Mouse (Mus musculus) layer of hippocampus, adult 9-10 months (tissue): ENCODE measurements around the gene Sorcs2.
A peak's percentile ranks its signal among the peaks of the same experiment; 100 is the strongest.

Experiments
- DNase-seq: peaks from one replicate; pipeline ENCODE4 v3.0.0; 2022; ENCODE audit warnings: low spot score

The Sorcs2 gene

DNA sequence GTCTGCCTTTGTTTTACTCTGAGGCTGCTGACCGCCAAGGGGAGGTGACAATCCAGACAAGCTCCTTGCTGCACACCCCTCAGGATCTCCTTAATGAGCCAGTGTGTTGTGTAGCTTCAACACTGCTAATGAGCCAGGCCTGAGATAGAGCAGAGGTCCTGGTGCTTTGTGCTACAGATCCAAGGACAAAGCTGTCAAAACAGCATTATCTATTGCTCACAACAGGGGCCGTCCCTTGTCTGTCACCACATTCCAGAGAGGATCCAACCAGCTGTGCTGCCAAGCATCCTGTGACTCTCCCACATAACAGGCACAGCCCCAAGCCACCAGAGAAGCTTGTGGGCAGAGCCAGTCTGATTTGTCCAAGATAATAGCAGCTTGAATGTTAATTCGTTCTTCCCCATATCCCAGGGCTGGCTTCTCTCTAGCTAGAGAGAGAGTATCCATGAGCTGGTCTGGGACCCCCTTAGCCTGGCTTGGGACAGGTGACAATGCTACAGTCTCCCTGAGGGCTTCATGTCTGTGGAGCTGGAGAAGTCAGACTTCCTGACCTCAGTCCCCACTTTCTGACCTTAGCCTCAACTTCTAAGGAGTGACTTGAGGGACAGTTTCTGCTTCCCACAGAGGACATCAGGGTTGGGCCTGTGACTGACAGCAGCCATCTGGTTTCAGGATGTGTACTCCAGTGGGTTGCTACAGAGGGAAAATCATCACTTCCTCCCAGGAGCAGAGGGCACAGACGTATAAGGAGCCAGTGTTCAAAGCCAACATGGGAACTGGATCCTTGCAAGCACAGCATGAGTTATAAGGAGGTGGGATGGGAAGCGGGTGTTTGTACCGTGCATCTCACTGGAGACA lies 328.2 kb downstream of the Sorcs2 start:
- no peak for DNase-seq

DNA sequence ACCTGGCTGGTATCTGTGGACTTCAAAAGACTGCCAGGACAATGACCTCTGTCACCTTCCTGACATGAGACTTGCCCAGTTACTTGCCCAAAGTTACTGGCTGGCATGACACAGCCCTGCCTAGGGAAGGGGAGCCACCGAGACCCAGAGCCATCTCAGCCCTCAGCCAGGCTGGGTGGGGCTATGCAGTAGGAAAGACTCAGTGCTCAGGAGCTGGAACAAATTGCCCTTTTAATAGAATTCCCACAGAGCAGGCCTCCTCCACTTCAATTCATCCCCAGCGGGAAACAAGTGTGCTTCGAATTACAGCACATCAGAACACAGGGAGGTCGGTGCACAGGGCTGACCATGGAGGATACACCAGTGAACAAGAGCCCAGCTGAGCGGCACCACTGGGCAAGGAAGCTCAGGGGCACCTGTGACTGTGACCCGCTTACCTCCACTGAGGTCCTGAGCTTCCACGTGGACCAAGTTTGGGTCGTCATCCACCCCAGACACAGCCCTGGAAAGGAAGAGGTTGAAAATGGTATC lies 330.2 kb downstream of the Sorcs2 start:
- DNase-seq = no peak

DNA sequence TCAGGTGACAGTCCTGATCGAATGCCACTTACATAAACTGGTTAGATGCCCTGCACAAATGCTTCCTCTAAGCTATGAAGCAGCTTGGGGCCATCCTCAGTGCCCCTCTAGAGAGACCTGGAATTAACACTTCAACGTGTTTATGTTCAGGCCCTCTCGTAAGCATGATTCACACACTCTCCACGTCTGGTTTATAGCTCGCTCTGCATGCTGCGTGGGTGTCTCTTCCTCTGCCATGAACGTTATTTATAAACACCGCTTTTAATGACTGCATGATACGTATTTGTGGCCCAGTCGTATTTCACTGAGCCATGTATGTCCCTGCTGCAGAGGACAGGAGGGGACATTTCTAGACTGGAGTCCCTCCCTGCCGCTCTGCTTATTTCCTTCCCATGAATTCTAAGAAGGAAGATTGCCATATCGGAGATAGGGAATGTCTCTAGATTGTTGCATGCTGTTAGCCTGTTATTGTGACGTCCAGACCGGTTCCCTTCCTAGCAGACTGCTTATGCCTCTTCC lies 340.1 kb downstream of the Sorcs2 start:
- no peak for DNase-seq

DNA sequence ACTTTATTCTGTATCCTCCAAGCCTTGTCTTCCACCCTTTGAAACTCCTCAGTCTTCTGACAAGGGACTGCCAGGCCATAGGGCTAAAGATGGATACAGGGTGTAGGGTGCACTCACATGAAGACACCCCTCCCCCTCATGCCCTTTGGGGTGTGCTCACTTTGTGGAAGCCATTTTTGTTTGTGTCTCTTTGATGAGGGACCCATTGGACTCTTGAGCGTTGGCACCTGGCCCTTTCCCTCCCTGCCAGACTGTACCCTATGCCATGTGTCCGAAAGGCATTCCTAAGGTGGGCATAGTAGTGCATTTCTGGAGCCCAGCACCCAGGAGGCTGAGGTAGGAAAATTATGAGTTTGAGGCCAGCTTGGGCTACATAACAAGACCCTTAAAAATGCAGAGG lies 341.0 kb downstream of the Sorcs2 start:
- no peak for DNase-seq

DNA sequence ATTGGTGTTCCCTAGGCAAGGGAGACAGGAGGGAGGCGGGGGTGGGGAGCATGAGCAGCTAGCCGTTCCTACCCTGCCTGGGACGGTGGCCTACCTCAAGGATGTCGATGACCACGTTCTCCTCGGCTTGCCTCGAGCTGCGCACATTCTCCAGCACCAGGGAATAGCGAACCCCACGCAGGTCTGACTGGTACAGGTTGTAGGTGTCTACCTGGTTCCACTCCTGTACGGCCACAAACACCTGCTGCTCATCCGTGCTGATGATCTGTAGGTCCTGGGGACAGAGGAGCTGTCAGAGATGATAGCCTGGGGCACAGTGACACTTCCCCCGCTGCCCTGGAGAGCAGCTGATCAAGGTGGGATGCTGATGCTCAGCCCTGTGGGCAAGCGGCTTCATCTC lies 342.1 kb downstream of the Sorcs2 start:
- no peak for DNase-seq

DNA sequence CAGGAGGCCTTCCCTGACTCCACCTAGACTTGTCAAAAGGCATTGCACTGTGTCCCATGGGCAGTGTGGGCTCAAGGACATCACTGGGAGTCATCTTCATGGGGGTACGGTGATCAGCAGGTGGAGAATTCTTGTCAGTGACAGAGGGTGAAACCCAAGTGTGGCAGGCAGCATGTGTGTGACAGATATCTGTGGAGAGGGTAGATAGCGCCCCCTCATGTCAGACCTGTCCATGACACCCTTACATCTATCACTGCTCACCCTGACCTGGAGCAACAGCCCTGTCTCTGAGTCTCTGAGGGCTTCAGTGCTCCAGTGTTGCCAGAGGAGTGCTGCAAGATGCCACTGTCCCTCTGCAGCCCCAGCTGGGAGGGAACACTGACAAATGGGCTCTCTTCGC lies 343.4 kb downstream of the Sorcs2 start:
- no peak for DNase-seq

DNA sequence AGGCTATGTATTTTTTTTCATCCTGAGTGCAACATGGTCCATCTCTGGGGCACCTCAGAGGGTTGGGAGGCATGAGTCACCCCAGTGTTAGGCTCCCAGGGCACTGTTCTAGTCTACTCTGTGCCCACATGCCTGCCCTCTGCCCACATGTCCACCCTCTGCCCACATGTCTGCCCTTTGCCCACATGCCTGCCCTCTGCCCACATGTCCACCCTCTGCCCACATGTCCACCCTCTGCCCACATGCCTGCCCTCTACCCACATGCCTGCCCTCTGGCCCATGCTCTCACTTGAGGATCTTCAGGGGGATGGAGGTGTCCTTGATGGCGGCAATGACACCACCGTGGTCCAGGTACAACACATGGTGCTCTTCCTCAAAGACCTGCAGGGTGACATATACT lies 354.8 kb downstream of the Sorcs2 start:
- no peak for DNase-seq

DNA sequence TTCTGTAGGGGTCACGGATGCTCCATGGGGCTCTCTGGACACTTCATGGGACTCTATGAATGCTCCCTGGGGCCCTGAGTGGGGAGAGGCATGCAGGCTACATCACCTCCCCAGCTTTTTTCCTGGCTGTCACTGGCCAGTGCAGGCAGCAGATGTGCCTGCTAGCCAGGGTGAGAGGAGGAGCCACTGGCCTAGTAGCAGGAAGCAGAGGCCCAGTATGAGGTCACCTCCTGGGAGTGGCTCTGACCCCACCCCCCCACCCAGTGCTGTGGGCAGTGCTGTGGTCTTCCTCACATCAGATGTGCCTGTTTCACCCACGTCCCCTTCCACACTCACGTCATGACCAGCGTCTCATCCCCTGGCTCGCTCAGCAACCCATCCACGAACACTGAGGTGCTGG lies 356.2 kb downstream of the Sorcs2 start:
- no peak for DNase-seq

DNA sequence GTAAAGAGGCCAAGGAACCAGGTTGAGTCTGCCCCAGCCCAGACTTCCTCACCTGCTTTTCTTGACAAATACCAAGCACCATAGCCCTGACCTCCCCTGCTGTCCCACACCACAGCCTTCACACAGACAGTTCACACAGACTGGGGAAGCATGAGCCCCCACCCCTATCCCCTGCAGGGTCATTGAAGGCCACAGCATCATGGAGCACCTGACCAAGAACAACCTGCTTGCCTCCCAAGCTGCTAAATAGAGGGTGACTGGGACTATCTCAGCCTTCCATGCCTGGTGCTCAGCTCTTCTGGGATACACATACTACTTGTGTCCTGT lies 356.7 kb downstream of the Sorcs2 start:
- DNase-seq = no peak

DNA sequence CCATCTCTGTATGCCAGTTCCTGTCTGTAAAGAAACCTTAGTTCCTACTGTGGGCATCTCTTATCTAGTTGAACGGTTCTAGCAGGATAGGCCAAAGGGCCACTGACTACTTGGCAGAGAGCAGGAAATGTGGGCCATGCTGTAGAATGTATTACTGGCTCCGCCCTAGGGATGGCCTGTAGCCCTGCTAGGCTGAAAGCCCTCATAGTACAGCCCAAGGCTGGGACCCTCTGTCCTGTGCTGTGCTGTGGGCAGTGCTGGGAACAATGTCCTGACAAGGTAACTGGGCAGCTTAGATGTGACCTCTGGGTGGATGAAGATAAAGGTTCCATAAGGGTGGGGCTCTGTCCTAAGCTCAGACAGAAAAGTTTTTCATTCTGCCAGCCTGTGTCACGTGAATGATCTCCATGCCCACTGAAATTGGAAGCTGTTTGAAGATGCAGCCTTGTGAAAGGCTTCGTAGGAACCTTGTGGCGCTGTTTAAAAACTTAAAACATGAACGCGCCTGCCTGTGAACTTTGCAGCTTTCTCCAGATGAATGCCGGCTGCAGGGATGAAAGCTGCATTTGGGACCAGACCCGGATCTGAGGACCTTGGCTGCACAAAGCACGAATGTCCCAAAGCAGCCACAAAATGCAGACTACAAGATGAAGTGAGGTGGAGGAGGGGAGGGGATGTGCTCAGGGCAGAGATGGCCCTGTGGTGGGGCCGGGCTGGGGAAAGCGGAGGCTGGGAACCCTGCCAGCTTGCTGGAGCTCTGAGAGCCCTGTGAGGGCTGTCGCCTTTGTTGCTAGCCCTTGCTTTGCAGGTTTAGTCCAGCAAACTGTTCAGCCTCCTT lies 357.3 kb downstream of the Sorcs2 start:
- DNase-seq = no peak

DNA sequence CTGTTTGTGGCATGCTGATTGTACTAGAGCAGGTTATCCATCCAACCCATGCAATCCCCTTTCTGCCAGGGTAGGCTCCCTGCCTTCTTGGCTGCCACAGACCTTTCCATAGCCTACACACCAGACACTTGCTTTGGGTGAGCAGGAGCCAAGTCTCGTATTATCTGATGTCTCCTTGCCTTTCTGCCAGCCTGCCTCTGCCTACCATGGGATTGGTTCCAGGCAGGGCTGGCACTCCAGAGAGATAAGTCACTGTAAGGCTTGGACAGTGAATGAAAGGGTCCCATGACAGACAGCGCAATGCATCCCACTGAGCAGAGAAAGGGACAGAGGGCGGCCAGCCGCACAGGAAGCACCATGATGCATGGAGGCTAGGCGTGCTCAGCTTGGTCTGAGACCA lies 358.3 kb downstream of the Sorcs2 start:
- no peak for DNase-seq

DNA sequence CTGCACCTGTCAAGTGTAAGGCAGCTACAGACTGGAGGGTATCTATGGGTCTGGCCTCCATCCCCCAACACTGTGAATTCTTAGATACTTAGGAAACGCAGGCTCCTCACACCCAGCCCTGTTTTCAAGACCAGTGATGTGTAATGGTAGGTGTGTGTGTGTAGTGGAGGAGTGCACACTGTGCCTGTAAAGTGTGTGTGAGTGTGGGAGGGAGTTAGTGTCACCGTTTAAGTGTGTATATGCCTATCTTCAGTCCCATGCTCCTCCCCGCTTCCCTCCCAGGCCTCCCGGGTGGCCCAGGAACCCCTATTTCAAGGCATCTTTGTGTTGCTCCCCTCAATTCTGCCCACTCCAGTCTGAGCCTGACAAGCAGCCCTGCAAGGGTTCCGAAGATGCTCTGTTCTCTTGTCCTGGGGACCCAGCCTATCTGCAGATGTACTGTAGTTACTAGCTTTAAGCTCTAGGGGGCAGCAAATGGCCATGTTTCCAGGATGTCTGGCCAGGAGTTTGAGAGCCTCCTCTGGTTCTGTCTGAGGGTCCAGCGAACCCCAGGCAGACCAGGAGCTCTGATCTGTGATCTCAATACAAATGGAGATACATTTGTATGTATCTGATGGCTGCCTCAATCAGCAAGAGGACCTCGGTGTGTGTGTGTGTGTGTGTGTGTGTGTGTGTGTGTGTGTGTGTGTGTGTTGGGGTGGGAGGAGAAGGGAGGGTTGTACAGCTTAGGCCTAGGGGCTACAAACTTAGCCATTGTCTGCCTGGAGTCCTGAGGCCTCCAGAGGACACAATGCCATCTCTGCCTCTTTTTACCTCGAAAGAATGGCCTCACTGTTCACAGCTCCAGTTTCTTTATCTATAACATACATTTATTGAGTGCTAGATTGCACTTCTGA lies 364.2 kb downstream of the Sorcs2 start:
- DNase-seq = peak; percentile 37

DNA sequence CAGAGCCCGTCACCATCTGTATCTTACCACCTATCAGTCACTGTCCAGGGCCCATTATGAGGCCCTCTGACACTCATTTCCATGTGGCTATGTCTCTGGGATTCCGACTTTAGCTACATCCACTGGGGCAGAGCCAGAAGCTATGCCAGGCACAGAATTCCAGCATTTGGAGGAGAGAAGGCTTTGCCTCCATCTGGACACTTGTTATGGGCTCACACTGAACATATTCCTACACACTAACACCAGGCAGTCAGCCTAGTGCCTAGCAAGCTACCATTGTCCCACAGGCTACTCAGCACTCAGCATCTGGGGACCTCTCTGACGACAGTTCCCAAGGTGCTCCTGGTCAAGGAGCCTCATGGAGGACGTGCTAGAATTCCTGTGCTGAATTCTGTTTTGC lies 372.9 kb downstream of the Sorcs2 start:
- DNase-seq = no peak

DNA sequence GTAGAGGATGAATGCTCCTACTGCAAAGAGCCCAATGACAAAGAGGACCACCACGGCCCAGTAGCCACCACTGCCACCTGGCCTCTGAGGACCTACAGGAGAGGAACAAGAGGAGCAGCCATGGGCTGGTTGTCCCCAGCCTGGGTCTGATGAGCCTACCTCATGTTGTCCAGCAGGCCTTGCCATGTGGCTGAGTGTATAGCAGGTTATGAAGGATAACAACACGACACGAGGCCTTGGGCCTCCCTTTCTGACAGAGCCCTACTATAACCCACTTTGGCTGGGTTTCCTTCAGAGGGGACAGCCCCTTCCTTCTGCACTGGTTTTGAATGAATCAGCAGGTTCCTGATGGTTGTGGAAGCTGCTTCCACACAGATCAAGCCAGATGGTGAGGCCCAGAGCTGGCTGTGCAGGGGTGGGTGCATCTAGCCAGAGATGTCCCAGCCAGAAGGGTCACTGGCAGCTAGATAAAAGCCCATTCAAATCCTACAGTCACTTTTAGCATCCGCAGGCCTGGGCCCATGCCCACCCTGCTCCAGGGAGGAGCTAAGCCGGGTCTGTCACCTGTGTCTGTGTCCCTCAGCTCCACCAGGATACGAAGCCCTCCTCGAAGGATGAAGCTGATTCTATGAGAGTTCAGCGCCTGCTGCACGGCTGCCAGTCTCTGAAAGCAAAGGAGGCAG lies 373.8 kb downstream of the Sorcs2 start:
- DNase-seq = no peak

DNA sequence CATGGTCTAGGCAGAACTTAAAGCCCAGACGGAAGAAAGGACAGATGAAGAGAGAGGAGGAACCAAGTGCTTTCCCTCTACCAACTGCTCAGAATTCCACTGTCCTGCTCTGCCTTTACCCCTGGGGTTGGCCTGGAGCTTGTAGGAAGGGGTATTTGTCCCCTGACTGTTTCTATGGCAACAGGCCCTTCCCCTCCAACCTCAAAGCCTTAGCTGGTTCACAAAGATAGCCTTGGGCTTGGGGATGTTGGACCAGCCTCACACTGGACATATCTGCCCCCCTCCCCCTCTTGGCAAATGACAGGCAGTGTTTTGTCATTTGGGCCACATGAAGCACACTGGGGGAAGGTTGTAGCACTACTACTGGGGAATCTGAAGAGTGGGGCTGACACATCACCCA lies 375.6 kb downstream of the Sorcs2 start:
- no peak for DNase-seq

DNA sequence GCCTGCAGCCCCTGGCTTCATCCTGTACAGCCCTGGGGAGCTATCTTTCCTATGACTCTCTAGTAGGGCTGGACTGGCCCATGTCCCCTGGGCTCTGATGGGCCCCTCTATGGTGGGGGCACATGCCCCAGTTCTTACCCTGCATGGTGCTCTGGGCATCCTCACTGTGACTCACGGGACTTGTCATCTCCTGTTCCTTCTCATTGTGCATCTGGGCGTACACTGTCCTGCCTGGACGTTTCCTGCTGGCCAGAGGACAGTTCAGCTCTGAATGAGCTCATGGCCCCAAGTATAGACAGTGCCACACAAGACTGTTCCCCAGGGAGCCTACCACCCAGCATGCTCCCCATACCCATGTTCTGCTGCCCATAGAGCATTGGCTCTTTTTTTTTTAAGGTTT lies 376.8 kb downstream of the Sorcs2 start:
- no peak for DNase-seq

DNA sequence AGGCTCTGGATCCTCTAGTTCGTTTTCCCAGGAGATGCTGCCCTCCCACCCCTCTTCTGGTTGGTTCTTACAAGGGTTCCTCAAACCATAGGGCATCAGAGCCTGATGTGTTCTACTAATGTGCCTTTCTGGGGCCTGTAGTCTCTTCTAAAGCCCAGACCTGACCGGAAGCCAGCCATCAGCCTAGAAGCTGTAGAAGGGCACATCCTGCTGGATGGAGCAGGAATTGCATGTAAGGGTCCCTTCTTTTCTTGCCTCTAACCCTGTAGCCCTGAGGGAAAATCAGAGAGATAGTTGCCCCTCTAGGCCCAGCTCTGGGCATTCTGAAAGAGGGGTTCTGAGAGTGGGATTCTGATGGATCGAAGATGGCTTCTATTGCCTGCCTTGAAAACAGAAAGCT lies 379.6 kb downstream of the Sorcs2 start:
- no peak for DNase-seq

DNA sequence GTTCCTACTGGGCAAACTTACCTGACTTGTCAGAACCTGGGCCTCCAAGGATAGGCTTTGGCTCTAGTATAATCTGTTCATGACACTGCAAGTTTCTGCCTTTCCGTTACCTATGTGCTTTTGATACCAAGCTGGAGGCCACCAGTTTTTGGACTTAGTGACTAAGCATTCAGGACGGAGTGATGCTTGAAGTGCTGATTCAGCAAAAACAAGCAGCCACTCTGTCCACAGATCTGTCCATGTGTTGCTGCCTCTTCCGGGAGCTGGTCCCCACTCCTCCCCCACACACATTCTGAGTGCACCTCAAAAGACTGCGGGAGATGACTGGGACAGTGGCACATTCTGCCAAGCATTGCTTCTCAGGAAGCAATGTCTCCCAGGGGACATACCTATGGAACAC lies 388.5 kb downstream of the Sorcs2 start:
- no peak for DNase-seq

DNA sequence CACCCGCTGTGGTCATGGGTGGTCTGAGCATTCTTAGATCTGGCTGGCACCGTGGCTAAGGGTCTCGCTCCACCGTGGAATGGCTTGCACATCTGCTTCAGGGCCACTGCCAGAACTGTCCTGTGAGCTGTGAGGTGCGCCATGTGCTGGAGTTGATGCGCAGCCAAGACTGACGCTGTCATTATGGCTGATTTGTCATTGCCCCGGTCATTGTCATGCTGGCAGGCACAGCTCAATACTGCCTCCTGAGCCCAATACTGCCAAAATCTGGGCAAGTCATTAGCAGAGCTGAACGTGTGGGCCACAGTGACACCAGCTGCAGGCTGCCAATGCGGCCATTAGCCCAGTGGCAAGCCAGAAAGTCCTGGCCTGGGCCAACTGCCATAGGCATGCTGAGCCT lies 390.3 kb downstream of the Sorcs2 start:
- DNase-seq = no peak

DNA sequence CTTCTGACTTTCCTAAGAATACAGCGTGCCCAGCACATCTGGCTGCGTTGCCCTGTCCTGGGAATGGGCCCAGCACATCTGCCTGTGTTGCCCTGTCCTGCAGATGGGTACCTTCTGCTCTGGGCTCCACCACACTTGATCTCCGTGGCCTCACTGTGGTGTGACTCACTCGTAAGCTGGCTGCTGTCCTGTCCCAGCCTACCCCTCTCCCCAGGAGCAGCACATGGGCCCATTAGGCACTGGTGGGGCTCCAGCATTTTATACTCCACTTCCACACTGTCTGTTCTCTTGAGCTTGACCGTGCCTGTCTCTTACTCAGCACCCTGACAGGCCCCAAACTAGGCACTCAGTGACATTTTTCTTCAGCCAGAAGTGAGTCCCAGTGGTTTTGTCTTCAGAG lies 391.4 kb downstream of the Sorcs2 start:
- DNase-seq = no peak

DNA sequence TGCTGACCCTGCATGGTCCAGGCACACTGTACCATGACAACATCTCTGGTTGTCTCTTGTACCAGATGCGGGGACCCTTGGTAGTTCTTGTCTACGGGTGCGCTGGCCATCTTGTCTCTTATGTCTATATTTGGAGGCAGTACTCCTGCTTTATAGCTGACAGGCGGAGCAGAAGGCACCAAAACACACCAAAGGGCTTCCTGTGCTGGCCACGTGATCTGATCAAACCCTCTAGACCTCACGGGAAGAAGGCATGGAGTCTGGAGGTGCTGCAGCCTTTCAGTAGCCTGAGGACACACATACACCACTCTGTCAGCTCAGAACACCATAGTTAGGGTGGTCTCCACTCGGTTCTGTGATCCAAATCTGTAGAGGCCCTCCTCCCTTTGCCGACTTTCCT lies 391.8 kb downstream of the Sorcs2 start:
- no peak for DNase-seq
